Mouse (Mus musculus): ENCODE measurements around the gene Asic3.

GRCm38 (mm10) chr5:24380499-24380898 is 32.7 kb upstream of the Asic3 start:
- TF ChIP-seq CTCF (IDR thresholded peaks at IDR 0.05; ENCODE audit: low read depth, low read length), result no peak
- no peak for TF ChIP-seq GATA1 (IDR thresholded peaks at IDR 0.05; ENCODE audit: borderline replicate concordance, low read length)

All from G1E (cell line).